Mouse (Mus musculus): Measurements from ENCODE around the gene Kat7.

Kat7 gene

DNA sequence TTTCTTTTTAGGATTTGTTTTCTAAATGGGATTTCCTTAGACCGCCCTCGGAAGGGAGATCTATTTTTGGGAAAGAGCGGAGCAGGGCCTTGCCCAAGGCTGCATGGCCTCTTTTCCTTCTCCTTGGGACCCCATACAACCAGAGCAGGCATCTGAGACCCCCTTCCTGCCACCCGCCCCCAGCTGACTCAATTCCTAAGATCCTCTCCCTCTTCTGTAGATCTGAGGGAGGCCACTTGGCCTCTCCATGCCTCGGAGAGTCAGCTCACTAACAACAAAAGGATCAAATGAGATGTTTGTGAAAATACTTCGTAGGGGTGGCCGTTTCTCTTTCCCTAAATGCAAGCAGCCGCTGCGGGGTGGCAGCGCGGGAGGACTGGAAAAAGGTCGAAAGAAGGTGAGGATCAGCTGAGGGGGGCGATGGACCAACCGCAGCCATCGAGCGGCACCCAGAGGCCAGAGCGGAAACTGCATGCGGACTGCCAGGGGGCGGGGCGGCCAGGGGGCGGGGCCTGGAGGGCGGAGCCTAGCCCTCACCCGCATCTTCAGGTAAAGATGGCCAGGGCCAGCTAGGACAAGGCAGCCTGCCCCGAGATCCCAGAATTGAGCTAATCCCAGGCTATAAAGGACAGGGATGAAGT, 78.2 kb downstream of the Kat7 start:
- DNase-seq (ENCODE audit: low spot score) = peak; percentile 75

DNA sequence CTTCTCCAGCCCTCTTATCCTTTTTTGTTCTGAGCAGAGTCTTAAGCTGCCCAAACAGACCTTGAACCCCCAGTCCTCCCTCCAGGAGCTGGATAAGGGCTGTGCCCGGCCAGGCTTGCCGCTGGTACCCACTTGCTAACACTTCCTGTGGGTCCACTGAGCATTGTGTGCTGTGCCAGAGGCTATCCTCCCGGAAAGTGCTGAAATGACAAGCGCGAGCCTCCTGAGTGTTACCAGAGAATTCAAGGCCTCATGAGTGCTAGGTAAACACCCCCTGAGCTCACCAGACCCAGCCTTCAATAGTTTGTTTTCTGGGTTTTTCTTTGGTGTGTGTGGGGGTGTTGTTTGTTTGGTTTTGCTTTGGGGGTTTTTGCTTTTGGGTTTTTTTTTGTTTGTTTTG, 82.6 kb downstream of the Kat7 start:
- DNase-seq (ENCODE audit: low spot score) = no peak

DNA sequence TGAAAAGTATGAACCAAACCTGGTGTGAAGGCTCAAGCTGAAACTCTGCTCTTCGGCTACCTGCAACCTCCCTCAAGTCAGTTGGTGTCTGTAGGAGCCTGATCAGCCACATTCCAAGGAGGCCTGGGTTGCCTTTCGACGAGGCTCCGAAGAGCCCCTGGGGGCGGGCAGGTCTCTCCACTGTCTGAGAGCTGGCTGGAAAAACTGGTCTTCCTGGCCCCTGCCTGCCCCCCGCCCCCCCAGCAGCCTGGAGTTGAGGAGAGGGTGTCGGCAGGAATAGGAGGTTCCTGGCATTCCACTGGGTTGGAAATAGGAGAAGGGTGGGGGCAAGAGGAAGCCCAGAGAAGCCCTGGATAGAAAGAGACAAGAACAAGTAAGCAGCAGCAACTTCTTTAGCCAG, 84.6 kb downstream of the Kat7 start:
- DNase-seq (ENCODE audit: low spot score) = no peak
